Mouse (Mus musculus) lung, embryonic 15.5 days (tissue): ENCODE results near the gene Nav2. TPM values are rescaled to one million over a fixed set of nuclear protein-coding genes. Genes with fewer than 3 reads are reported as not detected.
A peak's percentile ranks its signal among the peaks of the same experiment; 100 is the strongest.

Source experiments
- ATAC-seq: fragments of 200-750 bp; cut with Nextera tagmentation; 2 replicates; pipeline ENCODE4 v1.8.0; 2017; ENCODE audit warnings: moderate number of reproducible peaks, borderline replicate concordance; ENCODE audit not compliant: low FRiP score, low TSS enrichment; ENCODE audit errors: extremely low read depth
- H3K27ac ChIP-seq: fragments of 300-500 bp; sonication (generic); 2 replicates; pipeline ENCODE4 v1.5.1; 2015; ENCODE audit warnings: moderate library complexity, mild to moderate bottlenecking, inconsistent platforms
- H3K27me3 ChIP-seq: fragments of 300-500 bp; sonication (generic); 2 replicates; pipeline ENCODE4 v1.6.1; 2015; ENCODE audit warnings: inconsistent platforms
- H3K36me3 ChIP-seq: fragments of 300-500 bp; sonication (generic); 2 replicates; pipeline ENCODE4 v1.6.1; 2015; ENCODE audit warnings: inconsistent platforms
- H3K4me1 ChIP-seq: fragments of 300-500 bp; sonication (generic); 2 replicates; pipeline ENCODE4 v1.6.1; 2015; ENCODE audit warnings: inconsistent platforms
- H3K4me2 ChIP-seq: fragments of 300-500 bp; sonication (generic); 2 replicates; pipeline ENCODE4 v1.6.1; 2015; ENCODE audit warnings: inconsistent platforms, mild to moderate bottlenecking, moderate library complexity
- H3K4me3 ChIP-seq: fragments of 300-500 bp; sonication (generic); 2 replicates; pipeline ENCODE4 v1.5.1; 2015; ENCODE audit warnings: mild to moderate bottlenecking, inconsistent platforms
- H3K9ac ChIP-seq: fragments of 300-500 bp; sonication (generic); 2 replicates; pipeline ENCODE4 v1.6.1; 2015; ENCODE audit warnings: inconsistent platforms
- H3K9me3 ChIP-seq: fragments of 300-500 bp; sonication (generic); 2 replicates; pipeline ENCODE4 v1.6.1; 2016; ENCODE audit warnings: inconsistent platforms
- WGBS: fragments of 180-500 bp; shearing (Covaris S2); methylation state at CpG from one replicate; pipeline ENCODE4 v1.1.7; 2015; 5-methylcytosine and 5-hydroxymethylcytosine counted together
- polyA plus RNA-seq: library from polyadenylated mRNA; unstranded; fragments of >200 nt; fragmentation: Nextera tagmentation; extraction: Ambion mirVana; gene quantifications from 2 replicates; pipeline ENCODE4 v1.2.1, GENCODE M21; 2015

The Nav2 gene
- polyA plus RNA-seq, 1 experiment from 2014 or later, result 27.6 TPM

DNA sequence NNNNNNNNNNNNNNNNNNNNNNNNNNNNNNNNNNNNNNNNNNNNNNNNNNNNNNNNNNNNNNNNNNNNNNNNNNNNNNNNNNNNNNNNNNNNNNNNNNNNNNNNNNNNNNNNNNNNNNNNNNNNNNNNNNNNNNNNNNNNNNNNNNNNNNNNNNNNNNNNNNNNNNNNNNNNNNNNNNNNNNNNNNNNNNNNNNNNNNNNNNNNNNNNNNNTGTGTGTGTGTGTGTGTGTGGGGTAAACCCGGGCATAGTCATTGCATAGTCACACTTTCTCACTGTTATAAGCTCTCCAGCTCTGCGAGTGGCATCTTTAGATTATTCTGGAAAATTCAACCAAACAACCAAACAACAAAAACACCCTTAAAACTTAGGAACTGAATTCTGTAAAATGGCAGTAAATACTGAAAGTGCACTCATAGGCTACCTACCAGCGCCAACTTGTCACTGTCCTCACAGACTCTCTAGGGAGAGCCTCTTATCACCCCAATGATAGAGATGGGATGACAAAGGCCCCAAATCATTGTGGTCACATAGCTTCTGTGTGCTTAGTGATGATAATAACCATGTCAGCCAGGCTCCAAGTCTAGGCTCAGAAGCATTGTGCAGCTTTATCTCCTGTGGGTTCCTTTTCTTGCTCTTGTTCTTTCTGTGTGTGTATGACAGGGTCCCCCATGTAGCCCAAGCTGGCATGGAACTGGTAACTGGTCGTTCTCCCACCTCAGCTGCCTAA is 40.0 kb downstream of the Nav2 start:
- H3K27ac ChIP-seq, result no peak overlapping the region
- H3K9ac ChIP-seq, result no peak overlapping the region
- no peak overlapping the region for H3K4me2 ChIP-seq
- no peak for ATAC-seq
- H3K9me3 ChIP-seq, result no peaks in the 10 kb centered on the region
- H3K27me3 ChIP-seq, result no peaks in the 10 kb centered on the region
- no peak overlapping the region for H3K4me3 ChIP-seq
- H3K4me1 ChIP-seq, result no peaks in the 10 kb centered on the region
- no peaks in the 10 kb centered on the region for H3K36me3 ChIP-seq
- WGBS, result 81% methylated on average over 4 of the region's 4 CpGs

DNA sequence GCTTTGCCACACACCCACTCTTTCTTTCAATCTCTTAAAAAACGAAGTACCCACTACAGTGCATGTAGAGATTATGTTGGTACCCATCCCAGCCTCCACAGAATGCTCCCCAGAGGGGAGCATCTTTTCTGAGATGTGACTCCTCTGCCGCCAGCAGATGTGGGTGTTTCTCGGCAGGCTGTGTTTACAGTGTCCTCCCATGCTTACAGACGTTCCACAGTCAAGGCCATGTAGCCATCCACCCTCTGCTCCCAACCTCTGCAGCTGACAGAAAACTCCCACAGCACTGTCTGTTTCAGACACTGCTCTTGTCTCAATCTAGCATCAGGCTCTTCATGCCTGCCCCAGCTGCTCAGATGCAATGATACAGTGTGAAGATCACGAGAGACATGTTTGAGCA is 46.0 kb downstream of the Nav2 start:
- Histone ChIP-seq H3K27me3 (peaks cover 17% of the 10 kb centered on the region), H3K9ac (no peak overlapping the region), H3K27ac (no peak overlapping the region), H3K9me3 (no peaks in the 10 kb centered on the region), H3K36me3 (no peaks in the 10 kb centered on the region), H3K4me2 (no peak overlapping the region), H3K4me3 (no peak overlapping the region), H3K4me1 (peaks cover 12% of the 10 kb centered on the region)
- 58% methylated on average over 5 of the region's 5 CpGs for WGBS
- no peak for ATAC-seq

DNA sequence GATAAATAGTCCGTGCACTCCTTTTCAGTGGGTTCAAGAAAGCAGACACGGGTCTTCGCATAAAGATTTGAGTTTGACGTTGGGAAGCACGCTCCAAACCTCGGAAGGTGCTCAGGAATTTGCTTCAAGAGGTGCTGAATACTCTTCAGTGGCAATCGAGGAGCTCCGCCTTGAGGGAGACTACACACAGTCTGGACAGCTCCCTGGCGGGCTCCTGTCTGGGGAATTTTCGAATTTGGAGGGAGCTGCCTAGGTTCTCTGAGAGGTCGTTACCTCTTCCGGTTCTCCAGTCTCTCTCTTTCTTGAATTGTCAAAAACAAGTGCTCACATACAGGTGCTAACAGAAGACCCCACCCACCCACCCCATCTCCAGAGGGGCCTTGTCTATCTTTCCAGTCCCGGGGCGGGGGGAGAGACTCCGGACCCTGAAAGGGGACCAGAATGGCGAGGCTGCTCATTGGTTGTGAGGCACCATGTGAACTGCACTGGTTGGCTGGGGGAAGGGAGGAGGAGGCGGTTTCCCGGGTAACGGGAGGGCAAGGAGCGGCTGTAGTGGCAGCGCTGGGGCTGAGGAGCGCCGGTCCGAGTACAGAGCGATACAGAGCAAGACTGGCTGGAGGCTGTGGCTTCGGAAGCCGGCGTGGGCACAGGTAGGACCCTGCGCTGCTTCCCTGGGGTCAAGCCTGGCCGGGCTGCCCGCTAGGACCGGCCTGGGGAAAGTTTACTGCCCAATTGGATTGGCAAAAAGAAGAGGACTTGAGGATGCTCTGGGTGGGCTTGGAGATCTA is 50.2 kb downstream of the Nav2 start:
- Histone ChIP-seq H3K4me2 (peak overlapping the region; percentile 44), H3K27me3 (peaks cover 57% of the 10 kb centered on the region), H3K4me3 (peak overlapping the region; percentile 28), H3K36me3 (no peaks in the 10 kb centered on the region), H3K9ac (no peak overlapping the region), H3K4me1 (peaks cover 13% of the 10 kb centered on the region), H3K9me3 (no peaks in the 10 kb centered on the region), H3K27ac (no peak overlapping the region)
- WGBS, result 1% methylated on average over 32 of the region's 32 CpGs
- peak; percentile 95; the same call in 1 of the 2 replicates for ATAC-seq

DNA sequence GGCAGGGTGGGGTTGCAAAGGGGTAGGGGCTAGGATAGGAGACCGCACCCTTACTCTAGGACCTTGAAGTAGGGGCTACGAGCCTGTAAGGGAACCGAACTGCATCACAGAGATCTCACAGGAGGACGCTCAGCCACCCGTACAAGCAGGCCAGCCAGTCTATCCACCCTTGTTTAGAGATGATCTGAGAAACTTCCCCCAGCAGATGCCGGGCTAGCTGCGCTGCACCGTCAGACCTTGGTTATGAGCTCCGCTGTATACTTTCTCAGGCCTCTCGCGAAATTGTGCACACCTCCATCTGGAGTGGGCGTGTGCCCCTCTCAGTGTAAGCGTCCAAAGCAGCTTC is 50.8 kb downstream of the Nav2 start:
- Histone ChIP-seq H3K4me1 (peaks cover 13% of the 10 kb centered on the region), H3K36me3 (no peaks in the 10 kb centered on the region), H3K27ac (no peak overlapping the region), H3K27me3 (peaks cover 62% of the 10 kb centered on the region), H3K9ac (no peak overlapping the region), H3K9me3 (no peaks in the 10 kb centered on the region), H3K4me2 (peak overlapping the region; percentile 44), H3K4me3 (peak overlapping the region; percentile 28)
- ATAC-seq, result 0 out of 2 replicates have a peak, but pooled peaks have one; percentile 16
- WGBS, result 10% methylated on average over 13 of the region's 13 CpGs

DNA sequence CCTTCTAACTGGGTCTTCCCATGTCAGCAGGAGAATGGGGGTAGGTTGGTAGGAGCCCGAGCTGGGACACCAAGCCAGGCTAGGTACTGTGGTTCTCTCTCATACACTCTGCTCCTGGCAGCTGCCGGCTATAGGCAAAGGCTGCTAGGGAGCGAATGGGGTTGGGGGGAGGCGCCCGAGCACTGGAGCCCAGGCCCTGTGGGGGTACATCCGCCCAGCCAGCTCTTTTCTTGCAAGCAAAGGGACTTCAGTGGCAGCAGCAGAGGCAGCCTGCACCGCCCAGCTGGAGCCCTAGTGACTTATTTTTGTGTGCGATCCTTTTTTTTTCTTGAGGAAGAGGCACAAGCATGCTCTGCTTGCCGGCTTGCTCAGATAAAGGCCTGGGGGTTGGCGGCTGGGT is 51.6 kb downstream of the Nav2 start:
- 17% methylated on average over 10 of the region's 10 CpGs for WGBS
- H3K4me1 ChIP-seq, result peaks cover 18% of the 10 kb centered on the region
- no peak overlapping the region for H3K27ac ChIP-seq
- peaks cover 62% of the 10 kb centered on the region for H3K27me3 ChIP-seq
- no peak overlapping the region for H3K4me3 ChIP-seq
- H3K9ac ChIP-seq, result no peak overlapping the region
- H3K9me3 ChIP-seq, result no peaks in the 10 kb centered on the region
- no peaks in the 10 kb centered on the region for H3K36me3 ChIP-seq
- ATAC-seq, result no peak
- H3K4me2 ChIP-seq, result no peak overlapping the region

DNA sequence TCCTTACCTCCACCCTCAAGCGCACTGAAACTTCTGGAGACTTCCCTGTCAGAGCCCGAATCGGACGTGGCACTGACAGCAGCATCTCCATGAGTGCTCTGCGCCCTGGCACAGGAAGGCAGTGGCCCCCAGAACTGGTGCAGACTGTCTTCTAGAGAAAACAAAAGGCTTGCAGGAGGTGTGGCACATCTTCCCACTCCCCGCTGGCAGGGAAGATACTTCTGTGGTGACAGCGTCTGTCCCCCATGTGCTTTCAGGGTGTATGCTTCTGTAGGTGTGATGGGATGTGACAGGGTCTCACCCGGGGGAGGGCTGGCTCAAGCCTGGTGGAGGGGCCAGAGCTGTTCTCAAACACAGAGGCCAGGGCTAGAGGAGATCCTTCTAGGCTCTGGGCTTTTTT is 53.0 kb downstream of the Nav2 start:
- WGBS, result 41% methylated on average over 8 of the region's 8 CpGs
- no peaks in the 10 kb centered on the region for H3K36me3 ChIP-seq
- H3K27ac ChIP-seq, result no peak overlapping the region
- no peak overlapping the region for H3K4me3 ChIP-seq
- no peak overlapping the region for H3K4me2 ChIP-seq
- H3K4me1 ChIP-seq, result peaks cover 18% of the 10 kb centered on the region
- no peak overlapping the region for H3K9ac ChIP-seq
- ATAC-seq, result no peak
- no peaks in the 10 kb centered on the region for H3K9me3 ChIP-seq
- peaks cover 65% of the 10 kb centered on the region for H3K27me3 ChIP-seq

DNA sequence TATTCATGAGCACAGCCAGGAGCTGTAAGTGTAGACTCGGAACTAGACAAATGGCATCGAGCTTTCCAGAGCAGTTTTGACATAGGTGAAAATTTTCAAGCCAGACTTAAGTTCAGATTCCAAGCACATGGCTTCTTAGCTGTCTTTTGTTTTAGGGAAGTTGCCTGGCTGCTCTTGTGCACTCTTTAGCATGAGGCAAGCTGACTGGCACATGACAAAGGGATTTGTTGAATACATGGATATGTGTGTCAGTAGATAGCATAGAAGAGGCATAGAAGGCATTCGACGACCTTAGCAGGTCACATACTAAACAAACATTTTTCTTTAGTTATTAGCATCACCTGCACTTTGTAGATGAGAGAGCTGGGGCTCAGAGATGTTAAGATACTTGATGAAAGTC is 53.4 kb downstream of the Nav2 start:
- WGBS, result 63% methylated on average over 4 of the region's 4 CpGs
- no peak overlapping the region for H3K9ac ChIP-seq
- H3K9me3 ChIP-seq, result no peaks in the 10 kb centered on the region
- H3K4me2 ChIP-seq, result no peak overlapping the region
- H3K4me1 ChIP-seq, result peaks cover 18% of the 10 kb centered on the region
- H3K36me3 ChIP-seq, result no peaks in the 10 kb centered on the region
- no peak overlapping the region for H3K4me3 ChIP-seq
- no peak overlapping the region for H3K27ac ChIP-seq
- H3K27me3 ChIP-seq, result peaks cover 66% of the 10 kb centered on the region
- no peak for ATAC-seq

DNA sequence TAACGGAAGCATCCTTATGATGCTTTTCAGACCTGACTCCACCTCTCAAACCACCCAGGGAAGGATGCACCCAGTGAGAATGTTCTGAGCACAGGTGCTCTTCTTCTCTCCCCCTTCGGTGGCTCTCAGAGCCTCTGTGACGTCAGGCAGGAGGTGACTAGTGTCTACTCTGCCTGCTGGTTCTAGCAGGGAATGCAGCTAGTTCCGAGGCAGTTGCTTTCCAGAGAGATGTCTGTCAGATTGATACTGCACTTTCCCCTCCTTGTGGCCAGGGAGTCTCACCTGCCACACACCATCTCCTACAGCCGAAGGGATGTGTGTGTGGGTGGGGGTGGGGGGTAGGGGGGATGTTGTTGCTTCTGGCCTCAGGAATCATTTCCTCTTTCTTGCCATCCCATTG is 54.6 kb downstream of the Nav2 start:
- H3K4me3 ChIP-seq, result no peak overlapping the region
- no peak overlapping the region for H3K9ac ChIP-seq
- 28% methylated on average over 5 of the region's 5 CpGs for WGBS
- no peak overlapping the region for H3K4me2 ChIP-seq
- H3K4me1 ChIP-seq, result peaks cover 17% of the 10 kb centered on the region
- peaks cover 59% of the 10 kb centered on the region for H3K27me3 ChIP-seq
- no peak overlapping the region for H3K27ac ChIP-seq
- no peaks in the 10 kb centered on the region for H3K36me3 ChIP-seq
- ATAC-seq, result no peak
- H3K9me3 ChIP-seq, result no peaks in the 10 kb centered on the region

DNA sequence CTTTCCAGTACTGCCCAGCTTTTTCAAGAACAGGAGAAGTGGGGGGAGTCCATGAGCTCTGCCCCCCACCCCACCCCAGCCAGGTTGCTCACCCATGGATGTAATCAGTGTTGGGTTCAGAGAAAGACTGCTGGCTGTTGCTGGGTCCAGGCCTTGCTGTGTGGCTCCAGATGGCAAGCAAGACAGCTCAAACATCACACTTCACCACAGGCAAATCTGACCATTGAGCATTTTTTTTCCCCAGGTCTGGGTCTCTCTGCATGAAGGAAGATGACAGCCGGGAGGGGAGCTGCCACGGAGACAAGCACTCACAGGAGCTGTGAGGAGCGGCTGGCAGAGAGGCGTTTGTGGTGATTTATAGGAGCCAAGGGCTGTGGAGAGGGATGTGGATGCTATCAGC is 55.0 kb downstream of the Nav2 start:
- H3K36me3 ChIP-seq, result no peaks in the 10 kb centered on the region
- H3K27me3 ChIP-seq, result peaks cover 55% of the 10 kb centered on the region

DNA sequence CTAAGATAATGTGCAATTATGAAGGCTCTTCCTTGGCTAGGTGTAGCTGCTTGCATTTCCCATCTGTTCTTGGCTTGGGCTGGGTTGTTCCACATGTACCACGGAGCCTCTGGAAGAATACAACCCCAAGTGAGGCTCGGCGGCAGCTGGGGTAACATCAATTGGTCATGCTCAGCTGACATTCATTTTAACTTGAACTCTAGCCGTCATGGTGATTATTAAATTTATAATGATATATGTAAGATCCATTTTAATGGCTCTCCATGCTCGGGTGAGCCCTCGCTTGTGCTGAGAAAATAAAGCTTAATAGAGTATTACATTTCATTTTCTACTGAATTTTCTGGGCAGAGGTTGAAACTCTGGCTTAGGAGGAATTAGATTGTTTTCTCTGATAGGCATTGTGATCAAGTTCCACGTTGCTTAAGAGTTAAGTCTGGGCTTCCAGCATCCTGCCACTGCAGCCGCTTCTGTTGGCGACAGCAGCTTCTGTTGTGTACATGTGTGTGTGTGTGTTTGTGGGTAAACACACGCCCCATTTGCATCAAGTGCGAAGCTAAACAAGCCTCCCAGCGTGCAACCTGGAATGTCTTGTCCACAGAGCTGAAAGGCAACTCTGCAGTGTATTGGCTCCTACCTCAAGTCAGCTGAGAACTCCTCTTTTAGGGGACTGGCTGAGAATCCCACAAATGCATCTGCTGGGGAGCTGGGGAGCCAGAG is 57.4 kb downstream of the Nav2 start:
- Histone ChIP-seq H3K27me3 (peaks cover 37% of the 10 kb centered on the region), H3K4me2 (no peak overlapping the region), H3K4me1 (0 out of 2 replicates have a peak, but pooled peaks cover 4% of the 10 kb centered on the region), H3K27ac (no peak overlapping the region), H3K36me3 (no peaks in the 10 kb centered on the region), H3K4me3 (no peak overlapping the region), H3K9me3 (no peaks in the 10 kb centered on the region), H3K9ac (no peak overlapping the region)
- 62% methylated on average over 12 of the region's 12 CpGs for WGBS
- no peak for ATAC-seq

More for the DNA sequence above, 55.0 kb downstream of the Nav2 start:
- H3K4me3 ChIP-seq, result no peak overlapping the region
- H3K4me2 ChIP-seq, result no peak overlapping the region
- no peaks in the 10 kb centered on the region for H3K9me3 ChIP-seq
- peaks cover 13% of the 10 kb centered on the region for H3K4me1 ChIP-seq
- no peak for ATAC-seq
- WGBS, result 37% methylated on average over 4 of the region's 4 CpGs
- no peak overlapping the region for H3K27ac ChIP-seq
- H3K9ac ChIP-seq, result no peak overlapping the region

DNA sequence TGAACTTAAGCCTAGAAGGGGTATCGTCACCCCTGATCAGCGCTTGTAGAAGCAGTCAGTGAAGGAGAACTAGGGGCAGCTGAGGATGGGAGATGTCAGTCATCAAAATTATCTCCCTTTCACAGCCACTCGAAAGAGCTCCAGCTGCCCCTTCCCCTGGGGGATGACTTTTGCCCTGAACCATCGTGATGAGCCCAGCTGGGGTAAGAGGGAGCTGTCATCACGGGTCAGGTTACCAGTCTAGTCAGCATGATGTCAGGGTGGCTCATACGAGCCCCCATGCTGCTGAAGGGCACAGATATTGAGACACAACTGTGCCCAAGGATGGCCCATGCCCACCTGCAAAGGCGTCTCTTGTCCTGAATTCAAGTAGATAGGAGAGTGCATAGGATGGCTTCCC is 72.5 kb downstream of the Nav2 start:
- no peaks in the 10 kb centered on the region for H3K36me3 ChIP-seq
- no peak overlapping the region for H3K27ac ChIP-seq
- no peaks in the 10 kb centered on the region for H3K27me3 ChIP-seq
- no peak overlapping the region for H3K4me2 ChIP-seq
- H3K9ac ChIP-seq, result no peak overlapping the region
- ATAC-seq, result no peak
- H3K9me3 ChIP-seq, result no peaks in the 10 kb centered on the region
- 47% methylated on average over 7 of the region's 7 CpGs for WGBS
- no peak overlapping the region for H3K4me3 ChIP-seq
- H3K4me1 ChIP-seq, result no peaks in the 10 kb centered on the region

DNA sequence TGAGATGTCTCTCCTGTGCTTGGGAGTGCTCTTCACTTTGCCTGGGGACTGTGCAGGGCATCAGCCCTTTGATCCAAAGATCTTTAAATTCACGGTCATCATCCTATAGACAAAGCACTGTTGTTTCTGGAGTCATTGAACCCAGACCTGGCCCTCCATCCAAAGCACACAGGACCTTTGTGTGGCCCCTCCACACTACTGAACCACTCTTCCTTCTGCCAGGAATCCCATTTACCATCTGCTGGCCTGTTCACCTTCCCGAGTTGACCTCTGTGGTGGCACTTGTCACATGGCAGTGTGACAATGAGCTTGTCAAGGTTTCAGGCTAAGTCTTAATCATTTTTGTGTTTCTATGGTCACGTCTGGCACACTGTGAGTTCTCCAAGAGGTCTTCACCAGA is 73.3 kb downstream of the Nav2 start:
- 53% methylated on average over 3 of the region's 3 CpGs for WGBS

More for the DNA sequence above, 73.3 kb downstream of the Nav2 start:
- Histone ChIP-seq H3K27me3 (no peaks in the 10 kb centered on the region), H3K4me2 (no peak overlapping the region), H3K9ac (no peak overlapping the region), H3K27ac (no peak overlapping the region), H3K9me3 (no peaks in the 10 kb centered on the region), H3K4me1 (no peaks in the 10 kb centered on the region), H3K36me3 (no peaks in the 10 kb centered on the region), H3K4me3 (no peak overlapping the region)
- no peak for ATAC-seq
